In genomic region chr2:138085390-138085789, GRCm38 (mm10) we compare ENCODE assay signal across 15 mouse cellular contexts.
A peak's percentile ranks its signal among the peaks of the same experiment; 100 is the strongest.
DNase-seq lines count a peak whose midpoint lies in the region; ATAC-seq lines count a peak whose summit lies in the region.
"Had no signal": no experiment of that assay in that cellular context is flagged by ENCODE, and none has a peak within 500 bp of the region (broad histone marks: within the 10 kb centered on the region; RNA-seq: fewer than 3 reads in every experiment).

No protein-coding gene starts in this region.

- WGBS in forebrain, embryonic 13.5 days: 82% methylated on average over 6 of the region's 6 CpGs
- WGBS in forebrain, embryonic 11.5 days: 88% methylated on average over 6 of the region's 6 CpGs

- H3K4me1 ChIP-seq in forebrain, embryonic 13.5 days: no peaks in the 10 kb centered on the region
- H3K4me1 ChIP-seq in forebrain, embryonic 11.5 days (replicated peaks; ENCODE audit: control insufficient read depth, insufficient read depth, low read length): no peaks in the 10 kb centered on the region
- H3K4me1 ChIP-seq: limb, embryonic 13.5 days; neural tube, embryonic 13.5 days had no signal

- H3K9ac ChIP-seq in forebrain, embryonic 13.5 days: no peak overlapping the region
- no peak overlapping the region for H3K9ac ChIP-seq in forebrain, embryonic 11.5 days (ENCODE audit: low read length)
- H3K9ac ChIP-seq: limb, embryonic 13.5 days; neural tube, embryonic 13.5 days had no signal

- no peak for DNase-seq in forebrain, embryonic 11.5 days (ENCODE audit: low spot score)
- peak; percentile 36 for DNase-seq in right cerebral cortex, adult 18-20 months
- no peak for DNase-seq in right cerebral cortex, postnatal 14 days
- peak; percentile 16 to 62 for DNase-seq in frontal cortex, postnatal 36 days (ENCODE audit: low spot score in 2 of 2)
- DNase-seq in telencephalon, adult 2 months (ENCODE audit: low read depth, low spot score): peak; percentile 68
- DNase-seq in ovary, postnatal 10 days (ENCODE audit: low spot score): no peak
- no peak for DNase-seq in spleen, postnatal 14 days (ENCODE audit: low spot score in 2 of 2)
- DNase-seq: adrenal gland, postnatal 36 days; heart, adult 11 months; kidney, postnatal 36 days; lung, adult 2 months; midbrain, embryonic 14.5 days had no signal

- no peaks in the 10 kb centered on the region for H3K9me3 ChIP-seq in forebrain, embryonic 13.5 days (replicated peaks)
- H3K9me3 ChIP-seq in forebrain, embryonic 11.5 days (ENCODE audit: control insufficient read depth, low read length): no peaks in the 10 kb centered on the region
- H3K9me3 ChIP-seq: limb, embryonic 13.5 days; neural tube, embryonic 13.5 days had no signal

- H3K4me2 ChIP-seq in forebrain, embryonic 13.5 days: no peak overlapping the region
- no peak overlapping the region for H3K4me2 ChIP-seq in forebrain, embryonic 11.5 days (ENCODE audit: low read depth, low read length, severe bottlenecking)
- H3K4me2 ChIP-seq: limb, embryonic 13.5 days; neural tube, embryonic 13.5 days had no signal

- no peaks in the 10 kb centered on the region for H3K27me3 ChIP-seq in forebrain, embryonic 13.5 days
- no peaks in the 10 kb centered on the region for H3K27me3 ChIP-seq in forebrain, embryonic 11.5 days (ENCODE audit: control insufficient read depth, insufficient read depth, low read length)
- H3K27me3 ChIP-seq: limb, embryonic 13.5 days; neural tube, embryonic 13.5 days had no signal

- no peaks in the 10 kb centered on the region for H3K36me3 ChIP-seq in forebrain, embryonic 13.5 days (ENCODE audit: poor library complexity, severe bottlenecking)
- H3K36me3 ChIP-seq in forebrain, embryonic 11.5 days (ENCODE audit: control insufficient read depth, insufficient read depth, low read length): no peaks in the 10 kb centered on the region
- H3K36me3 ChIP-seq: limb, embryonic 13.5 days; neural tube, embryonic 13.5 days had no signal

- H3K27ac ChIP-seq in forebrain, embryonic 13.5 days: no peak overlapping the region
- H3K27ac ChIP-seq in forebrain, embryonic 11.5 days (ENCODE audit: low read depth, low read length): no peak overlapping the region
- H3K27ac ChIP-seq: limb, embryonic 13.5 days; neural tube, embryonic 13.5 days had no signal

- ATAC-seq in forebrain, embryonic 13.5 days: peak; percentile 82
- ATAC-seq in forebrain, embryonic 11.5 days (replicated peaks; ENCODE audit: low FRiP score): no peak

- H3K4me3 ChIP-seq in forebrain, embryonic 13.5 days: no peak overlapping the region
- no peak overlapping the region for H3K4me3 ChIP-seq in forebrain, embryonic 11.5 days (ENCODE audit: low read depth, low read length)
- H3K4me3 ChIP-seq: limb, embryonic 13.5 days; neural tube, embryonic 13.5 days had no signal

Comparison
In these comparisons a context has a peak if more than half of its experiments do, and no peak if none do; other contexts are left out.
1. DNase-seq: peak in right cerebral cortex, adult 18-20 months (single experiment), frontal cortex, postnatal 36 days (2 of 2) and telencephalon, adult 2 months (single experiment); none in forebrain, embryonic 11.5 days (single experiment), right cerebral cortex, postnatal 14 days (single experiment), ovary, postnatal 10 days (single experiment) and spleen, postnatal 14 days (0 of 2).